In genomic region chr6:94405371-94406076, GRCm38 (mm10) we compare ENCODE assay signal across 10 mouse cellular contexts.
DNase-seq lines count a peak whose midpoint lies in the region; TF ChIP-seq lines count a peak whose summit lies in the region.
"Had no signal": no experiment of that assay in that cellular context is flagged by ENCODE, and none has a peak within 500 bp of the region (broad histone marks: within the 10 kb centered on the region; RNA-seq: fewer than 3 reads in every experiment).

No protein-coding gene starts in this region.

- no peaks in the 10 kb centered on the region for H3K27me3 ChIP-seq in myocyte (ENCODE audit: control insufficient read depth, insufficient read depth, insufficient read length)

- intact Hi-C loops in left cerebral cortex, postnatal 4 days (cut with DNase I): no loop called here
- intact Hi-C loops in heart, postnatal 10 days (cut with DNase I): no loop called here

- H3K79me2 ChIP-seq in myocyte (ENCODE audit: control insufficient read depth, insufficient read depth): no peaks in the 10 kb centered on the region

- H3ac ChIP-seq in myocyte (ENCODE audit: control insufficient read depth, insufficient read length): no peak overlapping the region

- H3K4me2 ChIP-seq in myocyte (ENCODE audit: low read depth): no peak overlapping the region
- H3K4me2 ChIP-seq: neural tube, embryonic 12.5 days had no signal

- H3K4me3 ChIP-seq in myocyte: no peak overlapping the region
- H3K4me3 ChIP-seq: neural tube, embryonic 12.5 days had no signal

- no peaks in the 10 kb centered on the region for H3K36me3 ChIP-seq in myocyte (ENCODE audit: control insufficient read depth, insufficient read depth)
- H3K36me3 ChIP-seq: neural tube, embryonic 12.5 days had no signal

- TF ChIP-seq POLR2A in myocyte (IDR thresholded peaks at IDR 0.05; ENCODE audit: insufficient read length, low read depth): no peak

- DNase-seq in left cerebral cortex, adult 18-20 months (ENCODE audit: low spot score in 2 of 2): peak; percentile 49 to 55
- no peak for DNase-seq in left cerebral cortex, postnatal 4 days
- peak; percentile 49 for DNase-seq in Muller cell, postnatal 12 days (ENCODE audit: inconsistent ontology term)
- peak; percentile 13 for DNase-seq in adrenal gland, postnatal 25 days
- no peak for DNase-seq in thymus, postnatal 10 days (ENCODE audit: low spot score in 2 of 2)
- no peak for DNase-seq in heart, postnatal 10 days
- DNase-seq: cerebellum, adult 11 months; lung, adult 2 months had no signal

TF ChIP-seq in myocyte, 11 proteins besides CTCF, POLR2A, EP300 and RAD21:
- TF ChIP-seq TCF12 (IDR thresholded peaks at IDR 0.05; ENCODE audit: insufficient read depth, poor library complexity, severe bottlenecking) (no peak), USF1 (IDR thresholded peaks at IDR 0.05; ENCODE audit: low read depth) (peak; percentile 37)
TF ChIP-seq in myocyte: peak in this region for 1.

Comparison
In these comparisons a context has a peak if more than half of its experiments do, and no peak if none do; other contexts are left out.
1. DNase-seq: peak in left cerebral cortex, adult 18-20 months (2 of 2), Muller cell, postnatal 12 days (single experiment) and adrenal gland, postnatal 25 days (single experiment); none in left cerebral cortex, postnatal 4 days (single experiment), thymus, postnatal 10 days (0 of 2) and heart, postnatal 10 days (0 of 2).